Mouse (Mus musculus): Measurements from ENCODE around the gene Adam22. TPM values are rescaled to one million over a fixed set of nuclear protein-coding genes. Genes with fewer than 3 reads are reported as not detected.

Gene Adam22
- polyA plus RNA-seq, 1 experiment, result 5.6 TPM

- H3K27ac ChIP-seq (ENCODE audit: insufficient read depth, low read length), result no peak overlapping the region
- no peaks in the 10 kb centered on the region for H3K36me3 ChIP-seq (ENCODE audit: control insufficient read depth, insufficient read depth, low read length, poor library complexity, severe bottlenecking)
- H3K9me3 ChIP-seq (replicated peaks; ENCODE audit: control insufficient read depth, insufficient read depth, low read length, poor library complexity, severe bottlenecking), result no peaks in the 10 kb centered on the region
- no peaks in the 10 kb centered on the region for H3K4me1 ChIP-seq (ENCODE audit: control insufficient read depth, insufficient read depth, low read length)
- H3K27me3 ChIP-seq (ENCODE audit: control insufficient read depth, insufficient read depth, low read length, poor library complexity, severe bottlenecking), result no peaks in the 10 kb centered on the region
- peak overlapping the region; percentile 85 for H3K9ac ChIP-seq (ENCODE audit: low read depth, poor library complexity, severe bottlenecking)
- peak overlapping the region; percentile 72 for H3K4me3 ChIP-seq (ENCODE audit: low read depth, low read length)
- TF ChIP-seq POLR2A (IDR thresholded peaks at IDR 0.05; ENCODE audit: insufficient read depth, low read length), result no peak
- TF ChIP-seq CTCF (IDR thresholded peaks at IDR 0.05; ENCODE audit: low read depth, low read length), result no peak
- no peak for TF ChIP-seq EP300 (IDR thresholded peaks at IDR 0.05; ENCODE audit: insufficient read depth, low read depth, low read length)
These were observed 968 bp downstream of the Adam22 start for GRCm38 (mm10) chr5:8366771-8367613.

DNA sequence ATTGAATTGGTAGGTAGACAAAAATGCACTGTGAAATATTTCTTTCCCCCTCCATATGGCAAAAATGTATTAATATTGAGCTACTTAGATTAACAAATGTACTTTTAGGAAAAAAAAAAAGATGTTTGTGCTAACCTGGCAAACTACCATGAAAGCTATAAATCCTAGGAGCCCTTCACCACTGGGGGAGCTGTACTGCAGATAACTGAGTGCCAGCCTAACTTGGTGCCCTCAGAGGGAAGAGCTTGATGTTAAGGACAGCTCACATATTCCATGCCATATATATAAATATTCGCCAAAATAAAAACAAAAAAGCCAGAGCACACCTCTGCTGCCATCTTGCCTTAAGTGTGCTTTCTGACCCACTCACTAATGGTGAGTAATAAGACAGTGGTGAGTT is 5.6 kb downstream of the Adam22 start:
- H3K4me3 ChIP-seq (ENCODE audit: low read depth, low read length), result no peak overlapping the region
- TF ChIP-seq EP300 (IDR thresholded peaks at IDR 0.05; ENCODE audit: insufficient read depth, low read depth, low read length) (no peak), CTCF (IDR thresholded peaks at IDR 0.05; ENCODE audit: low read depth, low read length) (no peak), POLR2A (IDR thresholded peaks at IDR 0.05; ENCODE audit: insufficient read depth, low read length) (no peak)
- H3K36me3 ChIP-seq (ENCODE audit: control insufficient read depth, insufficient read depth, low read length, poor library complexity, severe bottlenecking), result no peaks in the 10 kb centered on the region
- no peak overlapping the region for H3K27ac ChIP-seq (ENCODE audit: insufficient read depth, low read length)
- no peak overlapping the region for H3K9ac ChIP-seq (ENCODE audit: low read depth, poor library complexity, severe bottlenecking)
- no peaks in the 10 kb centered on the region for H3K9me3 ChIP-seq (replicated peaks; ENCODE audit: control insufficient read depth, insufficient read depth, low read length, poor library complexity, severe bottlenecking)
- no peaks in the 10 kb centered on the region for H3K4me1 ChIP-seq (ENCODE audit: control insufficient read depth, insufficient read depth, low read length)
- H3K27me3 ChIP-seq (ENCODE audit: control insufficient read depth, insufficient read depth, low read length, poor library complexity, severe bottlenecking), result no peaks in the 10 kb centered on the region

- H3K4me3 ChIP-seq (ENCODE audit: low read depth, low read length), result no peak overlapping the region
- H3K9ac ChIP-seq (ENCODE audit: low read depth, poor library complexity, severe bottlenecking), result no peak overlapping the region
- H3K9me3 ChIP-seq (replicated peaks; ENCODE audit: control insufficient read depth, insufficient read depth, low read length, poor library complexity, severe bottlenecking), result no peaks in the 10 kb centered on the region
- TF ChIP-seq CTCF (IDR thresholded peaks at IDR 0.05; ENCODE audit: low read depth, low read length) (no peak), EP300 (IDR thresholded peaks at IDR 0.05; ENCODE audit: insufficient read depth, low read depth, low read length) (no peak), POLR2A (IDR thresholded peaks at IDR 0.05; ENCODE audit: insufficient read depth, low read length) (no peak)
- no peaks in the 10 kb centered on the region for H3K27me3 ChIP-seq (ENCODE audit: control insufficient read depth, insufficient read depth, low read length, poor library complexity, severe bottlenecking)
- H3K27ac ChIP-seq (ENCODE audit: insufficient read depth, low read length), result no peak overlapping the region
- H3K4me1 ChIP-seq (ENCODE audit: control insufficient read depth, insufficient read depth, low read length), result no peaks in the 10 kb centered on the region
- no peaks in the 10 kb centered on the region for H3K36me3 ChIP-seq (ENCODE audit: control insufficient read depth, insufficient read depth, low read length, poor library complexity, severe bottlenecking)
These were observed 10.3 kb downstream of the Adam22 start for GRCm38 (mm10) chr5:8357677-8358076.

GRCm38 (mm10) chr5:8356885-8357651 is 10.9 kb downstream of the Adam22 start:
- no peak overlapping the region for H3K27ac ChIP-seq (ENCODE audit: insufficient read depth, low read length)
- no peak overlapping the region for H3K4me3 ChIP-seq (ENCODE audit: low read depth, low read length)
- H3K4me1 ChIP-seq (ENCODE audit: control insufficient read depth, insufficient read depth, low read length), result no peaks in the 10 kb centered on the region
- TF ChIP-seq CTCF (IDR thresholded peaks at IDR 0.05; ENCODE audit: low read depth, low read length) (no peak), POLR2A (IDR thresholded peaks at IDR 0.05; ENCODE audit: insufficient read depth, low read length) (no peak), EP300 (IDR thresholded peaks at IDR 0.05; ENCODE audit: insufficient read depth, low read depth, low read length) (no peak)
- no peaks in the 10 kb centered on the region for H3K27me3 ChIP-seq (ENCODE audit: control insufficient read depth, insufficient read depth, low read length, poor library complexity, severe bottlenecking)
- H3K9me3 ChIP-seq (replicated peaks; ENCODE audit: control insufficient read depth, insufficient read depth, low read length, poor library complexity, severe bottlenecking), result no peaks in the 10 kb centered on the region
- H3K36me3 ChIP-seq (ENCODE audit: control insufficient read depth, insufficient read depth, low read length, poor library complexity, severe bottlenecking), result no peaks in the 10 kb centered on the region
- no peak overlapping the region for H3K9ac ChIP-seq (ENCODE audit: low read depth, poor library complexity, severe bottlenecking)

DNA sequence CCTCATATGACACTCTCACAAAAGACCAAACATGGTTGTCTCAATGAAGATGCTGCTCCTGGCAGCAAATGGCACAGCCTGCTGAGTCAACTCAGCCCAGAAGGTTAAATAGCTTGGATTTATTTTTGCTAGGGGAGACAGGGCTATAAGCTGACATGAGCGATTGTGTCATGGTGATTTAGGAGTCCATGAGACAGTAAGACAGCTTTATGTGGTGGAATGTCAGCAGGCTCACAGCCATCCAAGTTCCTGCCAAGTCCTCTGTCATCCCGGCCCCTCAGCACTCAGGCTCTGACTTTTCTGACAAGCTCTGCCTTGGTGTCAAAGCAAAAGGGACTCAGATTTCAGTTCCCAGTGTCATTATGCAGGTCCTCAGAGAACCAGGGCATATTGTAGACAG is 11.6 kb downstream of the Adam22 start:
- Histone ChIP-seq H3K9ac (ENCODE audit: low read depth, poor library complexity, severe bottlenecking) (no peak overlapping the region), H3K36me3 (ENCODE audit: control insufficient read depth, insufficient read depth, low read length, poor library complexity, severe bottlenecking) (no peaks in the 10 kb centered on the region), H3K4me1 (ENCODE audit: control insufficient read depth, insufficient read depth, low read length) (no peaks in the 10 kb centered on the region), H3K9me3 (replicated peaks; ENCODE audit: control insufficient read depth, insufficient read depth, low read length, poor library complexity, severe bottlenecking) (no peaks in the 10 kb centered on the region), H3K27me3 (ENCODE audit: control insufficient read depth, insufficient read depth, low read length, poor library complexity, severe bottlenecking) (no peaks in the 10 kb centered on the region), H3K4me3 (ENCODE audit: low read depth, low read length) (no peak overlapping the region), H3K27ac (ENCODE audit: insufficient read depth, low read length) (no peak overlapping the region)
- TF ChIP-seq CTCF (IDR thresholded peaks at IDR 0.05; ENCODE audit: low read depth, low read length) (no peak), POLR2A (IDR thresholded peaks at IDR 0.05; ENCODE audit: insufficient read depth, low read length) (no peak), EP300 (IDR thresholded peaks at IDR 0.05; ENCODE audit: insufficient read depth, low read depth, low read length) (no peak)

DNA sequence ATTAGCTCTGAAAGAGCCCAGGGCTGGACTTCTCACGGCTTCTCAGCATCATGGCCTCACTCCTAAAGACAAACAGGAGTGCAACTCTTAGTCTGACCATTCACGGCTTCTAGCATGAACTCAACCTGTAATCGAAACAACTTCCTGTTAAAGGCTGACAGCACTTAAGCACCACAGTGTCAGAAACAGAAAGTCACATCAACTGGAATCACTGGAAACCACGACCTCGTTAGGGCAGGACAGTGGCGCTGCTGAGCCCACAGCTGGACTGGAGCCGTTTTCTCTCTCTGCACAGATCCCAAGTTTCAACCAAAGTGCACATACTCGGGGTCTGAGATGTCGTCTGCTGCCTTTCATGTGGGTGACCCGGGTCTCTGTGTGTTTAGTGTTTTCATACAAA is 18.4 kb downstream of the Adam22 start:
- H3K27ac ChIP-seq (ENCODE audit: insufficient read depth, low read length), result no peak overlapping the region
- no peak overlapping the region for H3K9ac ChIP-seq (ENCODE audit: low read depth, poor library complexity, severe bottlenecking)
- TF ChIP-seq CTCF (IDR thresholded peaks at IDR 0.05; ENCODE audit: low read depth, low read length), result no peak
- TF ChIP-seq POLR2A (IDR thresholded peaks at IDR 0.05; ENCODE audit: insufficient read depth, low read length), result no peak
- no peak for TF ChIP-seq EP300 (IDR thresholded peaks at IDR 0.05; ENCODE audit: insufficient read depth, low read depth, low read length)
- no peaks in the 10 kb centered on the region for H3K36me3 ChIP-seq (ENCODE audit: control insufficient read depth, insufficient read depth, low read length, poor library complexity, severe bottlenecking)
- no peaks in the 10 kb centered on the region for H3K4me1 ChIP-seq (ENCODE audit: control insufficient read depth, insufficient read depth, low read length)
- H3K4me3 ChIP-seq (ENCODE audit: low read depth, low read length), result no peak overlapping the region
- H3K9me3 ChIP-seq (replicated peaks; ENCODE audit: control insufficient read depth, insufficient read depth, low read length, poor library complexity, severe bottlenecking), result no peaks in the 10 kb centered on the region
- no peaks in the 10 kb centered on the region for H3K27me3 ChIP-seq (ENCODE audit: control insufficient read depth, insufficient read depth, low read length, poor library complexity, severe bottlenecking)
